Mouse (Mus musculus): ENCODE data around the gene Idh3a. TPM values are rescaled to one million over a fixed set of nuclear protein-coding genes. Genes with fewer than 3 reads are reported as not detected.

Idh3a gene
- polyA plus RNA-seq, 1 experiment from 2014 or later, result 123 TPM

- H3K27ac ChIP-seq (ENCODE audit: low read depth, low read length), result no peak overlapping the region
- no peaks in the 10 kb centered on the region for H3K36me3 ChIP-seq (ENCODE audit: control insufficient read depth, insufficient read depth, low read length)
- no peak for DNase-seq (ENCODE audit: low spot score)
- no peak overlapping the region for H3K4me2 ChIP-seq (ENCODE audit: low read depth, low read length, severe bottlenecking)
- no peaks in the 10 kb centered on the region for H3K4me1 ChIP-seq (replicated peaks; ENCODE audit: control insufficient read depth, insufficient read depth, low read length)
- no peak overlapping the region for H3K4me3 ChIP-seq (ENCODE audit: low read depth, low read length)
- no peaks in the 10 kb centered on the region for H3K9me3 ChIP-seq (ENCODE audit: control insufficient read depth, low read length)
- ATAC-seq (replicated peaks; ENCODE audit: low FRiP score), result no peak
- 87% methylated on average over 2 of the region's 2 CpGs for WGBS
- no peak overlapping the region for H3K9ac ChIP-seq (ENCODE audit: low read length)
- no peaks in the 10 kb centered on the region for H3K27me3 ChIP-seq (ENCODE audit: control insufficient read depth, insufficient read depth, low read length)
These were observed 47.3 kb downstream of the Idh3a start for GRCm38 (mm10) chr9:54633401-54633800.

DNA sequence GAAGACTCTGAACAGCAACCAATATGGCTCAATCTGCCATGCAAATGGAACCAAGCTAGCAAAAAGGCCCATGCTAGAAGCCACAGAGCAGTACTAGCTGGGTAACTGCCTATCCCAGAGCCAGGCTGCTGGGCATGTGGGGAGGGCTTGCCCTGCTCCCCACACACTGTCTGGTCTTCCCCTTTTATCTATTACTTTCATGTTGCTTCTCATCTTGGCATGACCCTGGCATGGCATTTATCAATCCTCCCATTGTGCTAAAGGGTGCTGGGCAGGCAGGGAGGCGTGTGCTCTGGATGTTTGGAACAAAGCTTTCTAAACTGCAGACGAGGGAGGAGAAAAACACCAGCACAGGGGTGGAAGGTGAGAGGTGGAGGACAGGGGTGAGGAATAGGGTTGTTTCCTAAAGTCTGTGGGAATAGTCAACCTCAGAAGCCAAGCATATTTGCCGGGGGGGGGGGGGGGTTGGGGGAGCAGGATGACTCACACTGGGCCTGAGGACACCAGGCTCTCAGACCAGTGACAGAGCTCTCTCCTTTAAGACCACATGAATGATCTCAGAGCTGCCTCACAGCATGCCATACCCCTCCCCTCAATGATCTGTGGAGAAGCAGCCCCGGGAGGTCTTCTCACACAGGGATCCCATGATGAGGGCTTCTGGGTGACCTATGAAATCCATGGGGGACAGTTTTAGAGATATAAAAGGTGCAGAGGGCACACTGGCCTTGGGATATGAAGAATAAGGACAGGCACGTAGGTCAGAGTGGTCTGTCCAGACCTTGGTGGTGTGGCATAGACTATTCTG is 51.6 kb downstream of the Idh3a start:
- ATAC-seq (replicated peaks; ENCODE audit: low FRiP score), result no peak

GRCm38 (mm10) chr9:54639192-54639591 is 53.1 kb downstream of the Idh3a start:
- ATAC-seq (replicated peaks; ENCODE audit: low FRiP score) (no peak), DNase-seq (ENCODE audit: low spot score) (no peak)
- Histone ChIP-seq H3K4me2 (ENCODE audit: low read depth, low read length, severe bottlenecking) (no peak overlapping the region), H3K27ac (ENCODE audit: low read depth, low read length) (no peak overlapping the region), H3K9ac (ENCODE audit: low read length) (no peak overlapping the region), H3K4me3 (ENCODE audit: low read depth, low read length) (no peak overlapping the region), H3K9me3 (ENCODE audit: control insufficient read depth, low read length) (no peaks in the 10 kb centered on the region), H3K27me3 (ENCODE audit: control insufficient read depth, insufficient read depth, low read length) (no peaks in the 10 kb centered on the region), H3K36me3 (ENCODE audit: control insufficient read depth, insufficient read depth, low read length) (no peaks in the 10 kb centered on the region), H3K4me1 (replicated peaks; ENCODE audit: control insufficient read depth, insufficient read depth, low read length) (no peaks in the 10 kb centered on the region)
- WGBS, result 69% methylated on average over 2 of the region's 2 CpGs

More for the DNA sequence above, 51.6 kb downstream of the Idh3a start:
- no peaks in the 10 kb centered on the region for H3K27me3 ChIP-seq (ENCODE audit: control insufficient read depth, insufficient read depth, low read length)
- H3K27ac ChIP-seq (ENCODE audit: low read depth, low read length), result no peak overlapping the region
- WGBS, result 66% methylated on average over 5 of the region's 5 CpGs
- no peaks in the 10 kb centered on the region for H3K4me1 ChIP-seq (replicated peaks; ENCODE audit: control insufficient read depth, insufficient read depth, low read length)
- no peaks in the 10 kb centered on the region for H3K9me3 ChIP-seq (ENCODE audit: control insufficient read depth, low read length)
- DNase-seq (ENCODE audit: low spot score), result no peak
- no peak overlapping the region for H3K4me2 ChIP-seq (ENCODE audit: low read depth, low read length, severe bottlenecking)
- no peaks in the 10 kb centered on the region for H3K36me3 ChIP-seq (ENCODE audit: control insufficient read depth, insufficient read depth, low read length)
- H3K4me3 ChIP-seq (ENCODE audit: low read depth, low read length), result no peak overlapping the region
- H3K9ac ChIP-seq (ENCODE audit: low read length), result no peak overlapping the region

GRCm38 (mm10) chr9:54641548-54641947 is 55.4 kb downstream of the Idh3a start:
- no peaks in the 10 kb centered on the region for H3K4me1 ChIP-seq (replicated peaks; ENCODE audit: control insufficient read depth, insufficient read depth, low read length)
- WGBS, result 78% methylated on average over 3 of the region's 3 CpGs
- no peaks in the 10 kb centered on the region for H3K9me3 ChIP-seq (ENCODE audit: control insufficient read depth, low read length)
- no peak overlapping the region for H3K4me3 ChIP-seq (ENCODE audit: low read depth, low read length)
- H3K4me2 ChIP-seq (ENCODE audit: low read depth, low read length, severe bottlenecking), result no peak overlapping the region
- no peaks in the 10 kb centered on the region for H3K36me3 ChIP-seq (ENCODE audit: control insufficient read depth, insufficient read depth, low read length)
- DNase-seq (ENCODE audit: low spot score) (no peak), ATAC-seq (replicated peaks; ENCODE audit: low FRiP score) (no peak)
- H3K9ac ChIP-seq (ENCODE audit: low read length), result no peak overlapping the region
- H3K27ac ChIP-seq (ENCODE audit: low read depth, low read length), result no peak overlapping the region
- no peaks in the 10 kb centered on the region for H3K27me3 ChIP-seq (ENCODE audit: control insufficient read depth, insufficient read depth, low read length)

DNA sequence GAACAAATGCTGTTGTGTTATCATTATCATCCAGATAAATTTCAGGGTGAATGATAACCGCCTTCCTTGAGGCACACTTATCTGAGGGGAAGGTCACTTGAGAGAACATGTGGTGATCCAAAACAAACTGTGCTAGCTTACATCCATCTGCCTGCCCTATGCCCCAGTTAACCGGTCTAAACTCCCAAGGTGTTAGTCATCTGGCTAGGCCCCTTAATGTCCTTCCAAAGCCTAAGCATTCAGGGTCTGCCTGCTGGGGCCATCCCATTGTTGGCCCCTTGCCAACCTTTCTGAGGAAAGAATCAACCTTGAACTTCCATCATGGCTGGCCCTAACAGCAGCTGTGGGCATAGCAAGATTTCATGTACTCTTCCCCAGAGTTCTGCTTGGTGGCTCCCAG is 56.0 kb downstream of the Idh3a start:
- 90% methylated on average over 2 of the region's 2 CpGs for WGBS
- no peak overlapping the region for H3K4me2 ChIP-seq (ENCODE audit: low read depth, low read length, severe bottlenecking)

DNA sequence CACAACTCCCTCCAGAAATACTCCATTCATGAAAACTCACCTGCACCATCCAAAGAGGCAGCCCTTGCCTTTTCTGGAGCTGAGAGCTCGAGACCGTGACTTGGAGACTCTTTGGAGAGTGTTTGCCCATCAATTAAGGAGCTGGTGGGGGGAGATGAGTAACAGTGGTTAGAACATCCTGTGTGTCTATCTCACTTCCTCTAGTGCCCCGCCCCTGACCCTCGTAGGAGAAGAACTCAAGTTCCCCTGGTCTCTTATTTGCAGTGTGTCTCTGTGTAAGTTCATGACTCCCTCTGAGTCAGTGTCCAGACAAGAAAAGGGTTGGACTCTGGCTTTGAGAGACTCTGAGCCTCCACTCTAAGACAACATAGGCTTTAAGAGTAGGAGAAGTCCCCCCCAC is 56.4 kb downstream of the Idh3a start:
- 78% methylated on average over 4 of the region's 4 CpGs for WGBS
- H3K9ac ChIP-seq (ENCODE audit: low read length), result no peak overlapping the region
- H3K4me3 ChIP-seq (ENCODE audit: low read depth, low read length), result no peak overlapping the region
- no peaks in the 10 kb centered on the region for H3K27me3 ChIP-seq (ENCODE audit: control insufficient read depth, insufficient read depth, low read length)
- no peak overlapping the region for H3K27ac ChIP-seq (ENCODE audit: low read depth, low read length)
- no peaks in the 10 kb centered on the region for H3K9me3 ChIP-seq (ENCODE audit: control insufficient read depth, low read length)
- no peak for ATAC-seq (replicated peaks; ENCODE audit: low FRiP score)
- no peaks in the 10 kb centered on the region for H3K4me1 ChIP-seq (replicated peaks; ENCODE audit: control insufficient read depth, insufficient read depth, low read length)
- no peaks in the 10 kb centered on the region for H3K36me3 ChIP-seq (ENCODE audit: control insufficient read depth, insufficient read depth, low read length)
- no peak for DNase-seq (ENCODE audit: low spot score)
- H3K4me2 ChIP-seq (ENCODE audit: low read depth, low read length, severe bottlenecking), result no peak overlapping the region

More for the DNA sequence above, 56.0 kb downstream of the Idh3a start:
- Histone ChIP-seq H3K4me1 (replicated peaks; ENCODE audit: control insufficient read depth, insufficient read depth, low read length) (no peaks in the 10 kb centered on the region), H3K36me3 (ENCODE audit: control insufficient read depth, insufficient read depth, low read length) (no peaks in the 10 kb centered on the region), H3K9me3 (ENCODE audit: control insufficient read depth, low read length) (no peaks in the 10 kb centered on the region), H3K27ac (ENCODE audit: low read depth, low read length) (no peak overlapping the region), H3K27me3 (ENCODE audit: control insufficient read depth, insufficient read depth, low read length) (no peaks in the 10 kb centered on the region), H3K4me3 (ENCODE audit: low read depth, low read length) (no peak overlapping the region), H3K9ac (ENCODE audit: low read length) (no peak overlapping the region)
- DNase-seq (ENCODE audit: low spot score), result no peak
- ATAC-seq (replicated peaks; ENCODE audit: low FRiP score), result no peak

- Histone ChIP-seq H3K4me3 (ENCODE audit: low read depth, low read length) (no peak overlapping the region), H3K27ac (ENCODE audit: low read depth, low read length) (no peak overlapping the region), H3K27me3 (ENCODE audit: control insufficient read depth, insufficient read depth, low read length) (no peaks in the 10 kb centered on the region), H3K4me1 (replicated peaks; ENCODE audit: control insufficient read depth, insufficient read depth, low read length) (no peaks in the 10 kb centered on the region), H3K9ac (ENCODE audit: low read length) (no peak overlapping the region), H3K4me2 (ENCODE audit: low read depth, low read length, severe bottlenecking) (no peak overlapping the region), H3K36me3 (ENCODE audit: control insufficient read depth, insufficient read depth, low read length) (no peaks in the 10 kb centered on the region), H3K9me3 (ENCODE audit: control insufficient read depth, low read length) (no peaks in the 10 kb centered on the region)
- WGBS, result 91% methylated on average over 7 of the region's 7 CpGs
- DNase-seq (ENCODE audit: low spot score) (no peak), ATAC-seq (replicated peaks; ENCODE audit: low FRiP score) (no peak)
These were observed 57.0 kb downstream of the Idh3a start for GRCm38 (mm10) chr9:54643179-54643578.

GRCm38 (mm10) chr9:54645530-54645929 is 59.4 kb downstream of the Idh3a start:
- no peaks in the 10 kb centered on the region for H3K9me3 ChIP-seq (ENCODE audit: control insufficient read depth, low read length)
- ATAC-seq (replicated peaks; ENCODE audit: low FRiP score), result no peak
- no peak overlapping the region for H3K4me3 ChIP-seq (ENCODE audit: low read depth, low read length)
- no peak overlapping the region for H3K27ac ChIP-seq (ENCODE audit: low read depth, low read length)
- WGBS, result 87% methylated on average over 6 of the region's 6 CpGs
- no peaks in the 10 kb centered on the region for H3K36me3 ChIP-seq (ENCODE audit: control insufficient read depth, insufficient read depth, low read length)
- DNase-seq (ENCODE audit: low spot score), result no peak
- H3K27me3 ChIP-seq (ENCODE audit: control insufficient read depth, insufficient read depth, low read length), result no peaks in the 10 kb centered on the region
- no peak overlapping the region for H3K4me2 ChIP-seq (ENCODE audit: low read depth, low read length, severe bottlenecking)
- H3K9ac ChIP-seq (ENCODE audit: low read length), result no peak overlapping the region
- H3K4me1 ChIP-seq (replicated peaks; ENCODE audit: control insufficient read depth, insufficient read depth, low read length), result no peaks in the 10 kb centered on the region

DNA sequence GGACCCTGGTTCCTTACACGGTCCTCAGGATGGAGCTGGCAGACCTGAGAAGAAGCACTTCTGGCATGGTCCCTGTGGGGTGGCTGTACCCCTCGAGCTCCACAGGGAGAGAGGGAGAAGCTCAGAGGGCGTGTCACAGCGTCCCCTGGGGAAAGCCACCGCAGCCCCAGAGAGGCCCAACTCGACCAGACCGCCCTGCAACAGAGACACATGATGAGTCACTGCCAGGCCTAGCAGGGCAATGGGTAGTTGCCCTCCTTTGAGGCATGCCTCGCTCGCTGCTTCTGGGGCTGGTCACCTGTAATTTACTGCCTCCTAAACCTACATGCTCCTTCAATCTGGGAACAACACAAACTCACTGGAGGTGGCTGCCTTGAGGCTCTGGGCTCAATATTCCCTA is 60.1 kb downstream of the Idh3a start:
- Histone ChIP-seq H3K9ac (ENCODE audit: low read length) (no peak overlapping the region), H3K27me3 (ENCODE audit: control insufficient read depth, insufficient read depth, low read length) (no peaks in the 10 kb centered on the region), H3K9me3 (ENCODE audit: control insufficient read depth, low read length) (no peaks in the 10 kb centered on the region), H3K27ac (ENCODE audit: low read depth, low read length) (no peak overlapping the region), H3K36me3 (ENCODE audit: control insufficient read depth, insufficient read depth, low read length) (no peaks in the 10 kb centered on the region), H3K4me1 (replicated peaks; ENCODE audit: control insufficient read depth, insufficient read depth, low read length) (no peaks in the 10 kb centered on the region), H3K4me3 (ENCODE audit: low read depth, low read length) (no peak overlapping the region), H3K4me2 (ENCODE audit: low read depth, low read length, severe bottlenecking) (no peak overlapping the region)
- DNase-seq (ENCODE audit: low spot score), result no peak
- 84% methylated on average over 9 of the region's 9 CpGs for WGBS
- ATAC-seq (replicated peaks; ENCODE audit: low FRiP score), result no peak

Measured in forebrain, embryonic 11.5 days (tissue).